Mouse (Mus musculus): ENCODE measurements at regions not wholly inside any gene's neighbourhood (a gene's known extent, or its start where the extent isn't known, plus 50 kb on each side); places are given as distances from the start of the nearest gene placed in this dataset.

DNA sequence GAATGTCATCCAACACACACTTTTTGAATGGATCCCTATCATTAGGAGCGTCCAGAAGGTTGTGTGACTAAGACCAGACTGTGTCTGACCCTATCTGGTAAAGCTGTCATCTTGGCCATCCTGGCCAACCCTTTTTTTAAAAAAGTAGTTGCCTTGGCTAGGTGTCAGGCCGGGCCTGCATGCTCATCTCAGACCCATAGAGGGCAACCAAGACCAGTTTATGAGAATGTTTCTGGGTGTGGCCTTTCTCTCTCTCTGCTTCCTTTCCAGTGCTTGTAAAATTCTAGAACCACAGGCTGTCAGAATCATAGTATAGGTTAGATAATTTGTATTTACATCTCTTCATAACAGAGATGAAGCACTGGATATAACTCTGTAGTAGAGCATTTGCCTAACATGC, 62.8 kb upstream of the Las1l start:
- DNase-seq (ENCODE audit: low read depth) = peak; percentile 43
- TF ChIP-seq POLR2A (IDR thresholded peaks at IDR 0.05; ENCODE audit: borderline replicate concordance, extremely low read depth, insufficient read depth, insufficient read length, poor library complexity, severe bottlenecking) (no peak), CTCF (IDR thresholded peaks at IDR 0.05; ENCODE audit: borderline replicate concordance, extremely low read depth, insufficient read depth, insufficient read length) (peak; percentile 51; the same call in 1 of the 2 replicates)

DNA sequence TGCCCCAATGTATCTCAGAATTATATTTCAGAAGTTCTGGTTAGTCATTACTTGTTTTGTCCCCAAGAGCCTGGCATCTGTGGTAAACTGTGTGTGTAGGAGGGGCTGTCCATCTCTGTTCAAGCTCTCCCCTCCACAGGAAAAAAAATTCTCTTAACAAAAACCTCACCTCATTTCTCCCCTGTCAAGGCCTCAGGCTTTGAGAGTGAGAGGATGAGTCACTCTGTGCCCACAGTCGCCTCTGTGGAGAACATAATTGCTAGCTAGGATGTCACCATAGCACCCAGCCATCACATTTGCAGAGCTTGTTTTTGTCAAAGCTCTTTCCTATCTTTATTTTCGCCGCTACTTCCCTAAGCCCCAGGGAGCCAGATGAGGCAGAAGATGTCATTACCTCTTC, 63.6 kb upstream of the Las1l start:
- DNase-seq (ENCODE audit: low read depth) = no peak
- TF ChIP-seq POLR2A (IDR thresholded peaks at IDR 0.05; ENCODE audit: borderline replicate concordance, extremely low read depth, insufficient read depth, insufficient read length, poor library complexity, severe bottlenecking) = no peak
- no peak for TF ChIP-seq CTCF (IDR thresholded peaks at IDR 0.05; ENCODE audit: borderline replicate concordance, extremely low read depth, insufficient read depth, insufficient read length)

DNA sequence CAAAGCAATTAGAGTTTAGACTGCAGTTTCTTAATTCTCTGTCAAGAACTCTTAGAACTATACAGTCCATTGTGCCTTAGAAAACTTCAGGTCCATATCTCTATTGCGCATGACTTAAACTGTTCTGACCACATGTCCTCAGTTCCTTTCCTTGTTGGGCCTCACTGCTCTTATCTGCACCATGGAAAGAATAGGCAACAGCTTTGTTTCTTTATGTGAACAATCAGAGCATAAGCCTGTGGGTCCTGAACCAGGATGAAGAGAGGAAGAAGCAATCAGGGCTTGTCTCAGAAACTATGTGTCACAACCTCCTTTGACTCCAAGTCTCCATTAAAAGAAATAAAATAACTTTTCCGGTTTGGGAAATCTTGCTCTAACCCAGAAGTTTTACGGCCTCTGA, 68.6 kb upstream of the Las1l start:
- DNase-seq (ENCODE audit: low read depth) = no peak
- no peak for TF ChIP-seq CTCF (IDR thresholded peaks at IDR 0.05; ENCODE audit: borderline replicate concordance, extremely low read depth, insufficient read depth, insufficient read length)
- no peak for TF ChIP-seq POLR2A (IDR thresholded peaks at IDR 0.05; ENCODE audit: borderline replicate concordance, extremely low read depth, insufficient read depth, insufficient read length, poor library complexity, severe bottlenecking)

DNA sequence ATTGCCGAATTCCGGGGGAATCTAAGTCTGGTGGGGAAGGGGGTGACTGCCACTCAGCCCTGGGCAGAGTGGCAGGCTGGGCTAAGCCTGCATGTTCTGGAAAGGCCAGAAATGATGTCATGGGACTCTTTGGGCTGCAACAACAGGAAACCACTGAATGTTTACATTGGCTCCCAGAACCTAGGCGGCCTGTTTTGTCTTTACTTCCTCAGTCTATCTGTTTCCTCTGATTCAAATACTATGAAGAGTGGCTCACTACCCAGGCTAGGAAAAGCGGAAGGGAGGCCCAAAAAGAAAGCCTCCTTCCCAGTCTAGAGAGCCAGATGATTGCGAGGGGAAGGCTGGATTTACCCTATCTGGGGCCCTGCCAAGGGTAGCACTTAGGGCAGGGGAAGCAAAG, 69.1 kb upstream of the Las1l start:
- TF ChIP-seq CTCF (IDR thresholded peaks at IDR 0.05; ENCODE audit: borderline replicate concordance, extremely low read depth, insufficient read depth, insufficient read length) (no peak), POLR2A (IDR thresholded peaks at IDR 0.05; ENCODE audit: borderline replicate concordance, extremely low read depth, insufficient read depth, insufficient read length, poor library complexity, severe bottlenecking) (no peak)
- DNase-seq (ENCODE audit: low read depth) = peak; percentile 3

DNA sequence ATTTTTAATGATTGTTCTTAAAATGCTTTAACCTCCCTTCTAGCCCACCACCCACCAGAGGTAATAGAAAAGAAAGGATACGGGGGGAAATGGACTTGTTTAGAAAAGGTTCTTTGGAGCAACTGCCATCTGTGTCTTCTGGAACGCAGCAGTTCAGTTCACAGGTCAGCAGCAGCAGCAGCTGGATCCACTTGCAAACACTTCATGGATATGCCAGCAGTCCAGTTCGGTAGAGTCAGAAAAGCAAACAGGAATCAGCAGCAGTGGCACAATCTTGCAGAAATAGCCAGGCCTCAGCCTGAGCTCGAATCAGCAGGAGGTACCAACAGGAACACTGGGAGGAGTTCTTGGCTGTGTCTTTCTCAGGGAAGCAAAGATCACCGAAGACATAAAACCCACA, 64.3 kb upstream of the Msn start:
- no peak for TF ChIP-seq CTCF (IDR thresholded peaks at IDR 0.05; ENCODE audit: borderline replicate concordance, extremely low read depth, insufficient read depth, insufficient read length)
- no peak for TF ChIP-seq POLR2A (IDR thresholded peaks at IDR 0.05; ENCODE audit: borderline replicate concordance, extremely low read depth, insufficient read depth, insufficient read length, poor library complexity, severe bottlenecking)
- DNase-seq (ENCODE audit: low read depth) = no peak

DNA sequence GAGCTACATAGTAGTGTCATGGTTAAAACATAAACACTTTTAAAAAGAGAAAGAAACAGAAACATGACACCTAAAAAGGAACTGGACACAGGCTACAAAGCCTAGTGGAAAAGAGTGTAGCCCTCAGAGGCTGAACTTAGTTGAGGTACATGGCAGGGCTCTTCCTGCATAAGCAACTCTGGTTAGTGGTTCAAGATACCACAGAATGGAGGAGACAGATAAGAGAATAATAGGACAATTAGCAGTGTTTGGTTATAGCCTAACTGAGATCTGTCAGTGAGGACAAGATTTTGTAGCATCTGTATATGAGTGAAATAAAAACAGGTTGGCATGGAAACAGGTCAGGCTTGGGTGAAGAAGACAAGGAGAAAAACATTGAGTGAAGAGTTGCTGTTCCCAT, 60.5 kb upstream of the Msn start:
- DNase-seq (ENCODE audit: low read depth) = no peak
- TF ChIP-seq CTCF (IDR thresholded peaks at IDR 0.05; ENCODE audit: borderline replicate concordance, extremely low read depth, insufficient read depth, insufficient read length) = no peak
- TF ChIP-seq POLR2A (IDR thresholded peaks at IDR 0.05; ENCODE audit: borderline replicate concordance, extremely low read depth, insufficient read depth, insufficient read length, poor library complexity, severe bottlenecking) = no peak

DNA sequence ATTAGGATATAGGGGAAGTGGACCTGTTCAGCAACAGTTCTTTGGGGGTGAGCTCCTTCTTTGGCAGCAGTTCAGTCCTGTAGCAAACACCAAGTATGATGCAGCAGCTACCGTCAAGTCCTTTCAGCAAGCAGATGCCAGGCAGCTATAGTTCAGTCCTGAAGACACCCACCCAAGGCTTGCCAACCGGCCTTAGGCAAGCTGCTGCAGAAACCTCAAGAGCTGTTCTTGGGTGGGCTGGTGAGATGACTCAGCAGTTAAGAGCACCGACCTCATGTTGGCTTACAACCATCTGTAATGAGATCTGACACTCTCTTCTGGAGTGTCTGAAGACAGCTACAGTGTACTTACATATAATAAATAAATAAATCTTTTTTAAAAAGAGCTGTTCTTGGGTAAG, 53.6 kb upstream of the Msn start:
- no peak for DNase-seq (ENCODE audit: low read depth)
- TF ChIP-seq POLR2A (IDR thresholded peaks at IDR 0.05; ENCODE audit: borderline replicate concordance, extremely low read depth, insufficient read depth, insufficient read length, poor library complexity, severe bottlenecking) = no peak
- no peak for TF ChIP-seq CTCF (IDR thresholded peaks at IDR 0.05; ENCODE audit: borderline replicate concordance, extremely low read depth, insufficient read depth, insufficient read length)
